Mouse (Mus musculus) heart, postnatal 4 days (tissue): ENCODE measurements around the gene Vmn2r2. TPM values are rescaled to one million over a fixed set of nuclear protein-coding genes. Genes with fewer than 3 reads are reported as not detected.

ENCODE experiments used
- DNase-seq: peaks from one replicate; pipeline ENCODE4 v3.0.0; 2021
- total RNA-seq, 2 experiments: library from RNA; stranded (reverse); gene quantifications; 2 replicates each; pipeline ENCODE4 v1.2.3; 2021

Vmn2r2 gene
- not detected for total RNA-seq

GRCm38 (mm10) chr3:64141878-64142508 is at the start of gene Vmn2r2:
Gene Vmn2r2 (minus strand): TSS chr3:64141928.
- DNase-seq, result no peak

GRCm38 (mm10) chr3:64113352-64114046 is 28.2 kb downstream of the Vmn2r2 start:
- no peak for DNase-seq

- DNase-seq, result no peak
Observed at GRCm38 (mm10) chr3:64112707-64113106, 29.0 kb downstream of the Vmn2r2 start.

DNA sequence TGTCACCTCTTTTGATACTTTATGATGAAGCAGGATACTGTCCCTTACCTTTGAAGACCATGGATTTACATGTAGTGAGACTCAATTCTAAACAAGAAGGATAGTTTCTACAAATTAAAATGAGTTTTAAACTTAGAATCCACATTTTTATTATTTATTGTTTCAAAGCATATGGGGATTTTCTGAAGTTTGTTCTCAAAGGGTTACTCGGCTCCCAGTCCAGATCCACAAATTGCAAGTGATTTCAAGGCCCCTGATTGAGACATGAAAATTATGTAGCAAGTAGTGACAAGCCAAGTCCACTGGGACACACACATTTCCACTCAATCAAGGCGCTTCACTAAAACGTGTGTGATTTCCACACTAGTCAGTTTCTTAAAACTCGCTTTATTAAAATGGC is 60.5 kb downstream of the Vmn2r2 start, which contains the start of gene Vmn2r1:
Gene Vmn2r1, plus strand, starts transcription at position 301 of the 400 bp plus-strand sequence.
- no peak for DNase-seq

Other genes starting within 250 kb of the Vmn2r2 start
- under 1 TPM; 0.41 to 0.60 TPM for gene Plch1, start 242.5 kb downstream of the Vmn2r2 start, total RNA-seq
- gene E130311K13Rik, start 212.5 kb downstream of the Vmn2r2 start, total RNA-seq, result 1 to 10 TPM; 6.4 to 7.1 TPM
- gene Slc33a1, start 177.2 kb downstream of the Vmn2r2 start, total RNA-seq, result 10 to 100 TPM; 10.1 to 11.6 TPM
- 10 to 100 TPM; 34.6 to 35.0 TPM for gene Gmps, start 165.8 kb downstream of the Vmn2r2 start, total RNA-seq
- gene Vmn2r1, start 60.4 kb downstream of the Vmn2r2 start, total RNA-seq, result under 1 TPM; 0.10 to 0.18 TPM
- gene Vmn2r3, start 147.8 kb upstream of the Vmn2r2 start, total RNA-seq, result not detected